Mouse (Mus musculus) lung, adult 2 months (tissue): ENCODE measurements around the gene Ankra2. TPM values are rescaled to one million over a fixed set of nuclear protein-coding genes. Genes with fewer than 3 reads are reported as not detected.

Experiments
- DNase-seq: peaks from one replicate; pipeline ENCODE4 v3.0.0; 2022
- H3K4me1 ChIP-seq: fragments of 200-500 bp; 2 replicates; pipeline ENCODE4 v1.6.1; 2011; ENCODE audit warnings: low read length; ENCODE audit not compliant: control insufficient read depth, insufficient read depth
- H3K4me3 ChIP-seq: fragments of 200-500 bp; replicated peaks from 2 replicates; pipeline ENCODE3; 2011; ENCODE audit warnings: low read depth, mild to moderate bottlenecking, control low read depth, low read length; ENCODE audit errors: extremely low read depth
- CTCF ChIP-seq: fragments of 200-500 bp; IDR thresholded peaks from 2 replicates; pipeline ENCODE4 v1.5.1; 2011; ENCODE audit warnings: mild to moderate bottlenecking, low read length, control low read depth; ENCODE audit not compliant: insufficient read depth
- POLR2A ChIP-seq: fragments of 200-500 bp; IDR thresholded peaks from 2 replicates; pipeline ENCODE4 v1.6.1; 2011; ENCODE audit warnings: low read depth, mild to moderate bottlenecking, control low read depth, low read length, borderline replicate concordance; ENCODE audit errors: extremely low read depth
- WGBS: fragments of 180-500 bp; shearing (Covaris S2); methylation state at CpG from one replicate; pipeline ENCODE4 v1.1.7; 2018; 5-methylcytosine and 5-hydroxymethylcytosine counted together
- polyA plus RNA-seq: library from polyadenylated mRNA; depleted of rRNA; stranded (reverse); fragments of >200 nt; gene quantifications from 2 replicates; pipeline ENCODE4 v1.2.3, GENCODE M21; 2012

The Ankra2 gene
- polyA plus RNA-seq, 1 experiment = 11.8 TPM

DNA sequence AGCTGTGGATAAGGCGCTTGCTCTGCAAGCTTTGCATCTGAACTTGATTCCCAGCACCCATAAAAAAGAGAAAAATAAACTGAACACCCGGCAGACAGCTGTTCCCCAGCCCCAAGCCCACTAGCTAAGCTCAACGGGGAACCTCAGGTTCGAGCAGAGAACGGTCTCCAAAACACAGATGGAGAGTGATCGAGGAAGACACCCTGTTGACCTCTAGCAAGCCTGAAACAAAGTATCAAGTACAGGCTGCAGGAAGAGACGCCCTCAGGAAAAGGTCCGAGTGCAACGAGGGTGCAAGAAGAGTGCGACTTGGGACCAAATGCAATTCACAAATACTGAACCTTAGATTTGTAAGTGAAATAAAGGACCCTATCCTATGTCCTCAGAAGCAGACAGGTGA, 13.3 kb upstream of the Ankra2 start:
- no peak for TF ChIP-seq CTCF
- TF ChIP-seq POLR2A = no peak
- Histone ChIP-seq H3K4me3 (no peak overlapping the region), H3K4me1 (no peaks in the 10 kb centered on the region)
- WGBS = 88% methylated on average over 10 of the region's 10 CpGs
- no peak for DNase-seq

DNA sequence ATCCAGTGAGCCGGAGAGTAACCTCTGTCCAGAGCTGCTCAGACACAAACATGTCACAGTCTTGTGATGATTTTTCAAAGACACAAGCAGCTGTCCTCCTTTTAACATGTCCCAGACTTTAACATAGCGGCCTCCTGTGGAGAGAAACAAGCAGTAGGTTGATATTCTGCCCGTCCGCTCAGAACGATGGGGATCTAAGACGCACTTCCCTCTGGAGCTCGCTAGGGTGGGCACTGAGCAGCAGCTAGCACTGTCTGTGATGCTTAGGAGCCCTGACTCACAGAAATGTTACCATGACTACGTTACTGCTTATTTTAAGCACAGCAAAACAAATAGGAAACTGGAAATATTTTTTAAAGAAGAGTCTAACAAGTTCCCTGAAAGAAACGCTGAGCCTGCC, 8.0 kb upstream of the Ankra2 start:
- no peak for DNase-seq
- Histone ChIP-seq H3K4me3 (no peak overlapping the region), H3K4me1 (no peaks in the 10 kb centered on the region)
- TF ChIP-seq CTCF = no peak
- TF ChIP-seq POLR2A = no peak
- 76% methylated on average over 9 of the region's 9 CpGs for WGBS

DNA sequence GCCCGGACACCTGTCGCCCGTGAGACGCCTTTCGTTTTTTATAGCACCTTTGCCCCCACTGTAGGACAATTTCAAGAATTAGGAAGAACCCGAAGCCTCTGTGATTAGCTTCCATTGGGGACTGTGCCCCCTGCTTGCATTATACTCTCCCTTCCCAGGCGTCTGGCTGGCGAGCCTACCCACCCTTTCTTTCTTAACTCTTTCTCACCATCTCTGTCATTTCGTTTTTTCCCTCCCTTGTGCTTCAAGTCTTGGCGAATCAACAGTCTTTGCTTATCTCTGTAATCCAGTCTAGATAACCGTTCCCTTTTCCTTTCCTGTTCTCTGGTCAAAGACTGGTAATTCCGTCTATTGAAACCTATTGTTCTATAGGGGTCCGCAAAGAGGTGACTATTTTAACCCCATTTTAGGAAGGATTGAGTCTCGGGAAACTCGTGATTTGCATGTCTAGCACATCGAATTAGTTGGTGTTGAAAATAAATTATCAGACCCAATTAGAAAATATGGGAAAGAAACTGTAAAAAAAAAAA, 649 bp downstream of the Ankra2 start:
- TF ChIP-seq CTCF (no peak), POLR2A (no peak)
- 1% methylated on average over 16 of the region's 16 CpGs for WGBS
- no peak for DNase-seq
- Histone ChIP-seq H3K4me1 (peaks cover 11% of the 10 kb centered on the region), H3K4me3 (peak overlapping the region; percentile 68)

DNA sequence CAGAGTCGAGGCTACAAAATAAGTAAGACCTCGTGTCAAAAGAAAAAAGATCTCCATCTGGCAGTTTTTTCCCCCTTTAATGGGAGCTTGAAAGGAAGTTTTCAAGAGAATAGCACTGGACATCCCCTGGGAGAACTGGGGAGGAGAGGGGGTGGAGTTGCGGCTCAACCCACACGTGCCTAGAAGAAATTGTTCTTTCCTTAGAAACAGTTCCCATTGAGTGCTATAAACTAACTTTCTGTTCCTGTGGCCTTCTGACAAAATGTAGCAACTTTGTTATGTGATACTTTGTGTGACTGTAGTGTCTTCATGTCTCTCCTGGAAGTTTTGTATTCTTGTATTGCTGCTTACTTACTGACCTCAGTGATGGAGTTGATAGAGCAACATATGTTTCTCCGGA, 1.2 kb downstream of the Ankra2 start:
- no peak overlapping the region for H3K4me3 ChIP-seq
- no peak for DNase-seq
- no peak for TF ChIP-seq CTCF
- TF ChIP-seq POLR2A = no peak
- 30% methylated on average over 5 of the region's 5 CpGs for WGBS
- H3K4me1 ChIP-seq = peaks cover 11% of the 10 kb centered on the region

DNA sequence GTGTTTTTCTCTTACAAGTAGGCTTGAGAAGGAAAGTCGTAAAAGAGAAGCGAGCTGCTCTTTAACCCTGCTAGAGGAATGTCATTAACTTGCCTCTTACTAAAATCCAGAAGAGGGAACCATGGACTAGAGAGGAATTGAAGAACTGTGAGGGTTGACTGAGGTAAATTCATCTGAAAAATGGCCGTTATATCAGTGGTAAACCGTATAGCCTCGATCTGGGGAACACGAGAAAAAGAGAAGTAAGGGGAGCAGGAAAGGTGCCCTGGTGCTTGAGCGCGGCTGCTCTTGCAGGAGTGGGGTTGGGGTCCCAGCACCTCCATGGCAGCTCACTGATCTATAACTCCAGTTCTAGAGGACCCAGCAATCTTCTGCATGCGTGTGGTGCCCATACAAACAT, 11.1 kb downstream of the Ankra2 start:
- Histone ChIP-seq H3K4me3 (no peak overlapping the region), H3K4me1 (no peaks in the 10 kb centered on the region)
- no peak for DNase-seq
- 91% methylated on average over 9 of the region's 9 CpGs for WGBS
- TF ChIP-seq CTCF (no peak), POLR2A (no peak)

DNA sequence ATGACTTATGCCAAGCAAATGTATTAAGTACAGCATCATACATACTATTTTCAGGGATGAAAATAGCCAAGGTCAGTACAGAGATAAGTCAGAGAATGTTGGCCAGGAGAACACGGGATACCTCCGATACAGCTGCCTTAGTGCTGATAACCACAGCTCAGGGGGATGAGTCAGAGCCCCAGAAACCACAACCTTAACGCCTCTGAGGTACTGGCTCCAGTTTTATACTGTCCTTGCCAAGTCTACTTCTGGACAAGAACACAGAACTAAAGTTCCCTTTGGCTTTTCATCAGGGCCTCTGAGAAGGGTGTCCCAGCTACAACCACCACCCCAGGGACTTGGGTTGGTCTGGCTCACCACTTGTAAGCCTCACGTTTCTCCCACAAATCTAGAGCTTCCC, 12.8 kb downstream of the Ankra2 start:
- Histone ChIP-seq H3K4me1 (no peaks in the 10 kb centered on the region), H3K4me3 (no peak overlapping the region)
- no peak for TF ChIP-seq CTCF
- TF ChIP-seq POLR2A = no peak
- DNase-seq = no peak
- WGBS = 73% methylated on average over 4 of the region's 4 CpGs

DNA sequence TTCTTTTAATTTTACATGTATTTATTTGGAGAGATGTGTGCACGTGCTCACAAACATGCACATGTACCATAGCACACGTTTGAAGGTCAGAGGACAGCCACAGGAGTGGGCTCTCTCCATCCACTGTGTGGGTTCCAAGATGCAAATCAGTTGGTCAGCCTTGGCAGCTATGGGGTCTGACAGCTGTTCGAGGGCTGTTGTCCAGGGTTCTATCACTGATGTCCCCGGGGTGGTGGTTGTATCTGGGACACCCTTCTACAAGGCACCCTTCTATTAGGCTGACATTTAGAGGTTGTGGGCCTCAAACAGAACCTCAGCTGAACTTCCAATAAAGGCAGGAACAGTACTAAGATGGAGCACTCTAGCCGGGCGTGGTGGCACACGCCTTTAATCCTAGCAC, 13.4 kb downstream of the Ankra2 start:
- no peak for DNase-seq
- no peak overlapping the region for H3K4me3 ChIP-seq
- H3K4me1 ChIP-seq = no peaks in the 10 kb centered on the region
- TF ChIP-seq CTCF (no peak), POLR2A (no peak)
- WGBS = 82% methylated on average over 7 of the region's 7 CpGs

DNA sequence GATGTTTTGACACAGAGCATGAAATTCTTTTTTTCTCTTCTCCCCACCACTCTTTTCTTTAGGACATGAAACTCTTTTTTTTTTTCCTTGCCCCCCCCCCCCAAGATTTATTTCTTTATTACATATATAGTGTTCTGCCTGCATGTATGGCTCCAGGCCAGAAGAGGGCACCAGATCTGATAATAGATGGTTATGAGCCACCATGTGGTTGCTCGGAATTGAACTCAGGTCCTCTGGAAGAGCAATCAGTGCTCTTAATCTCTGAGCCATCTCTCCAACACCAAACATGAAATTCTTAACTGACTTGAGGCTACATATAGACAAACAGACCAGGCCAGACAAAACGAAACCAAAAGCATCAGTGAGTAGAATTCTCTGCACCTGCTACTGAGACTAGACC, 14.6 kb downstream of the Ankra2 start:
- Histone ChIP-seq H3K4me1 (no peaks in the 10 kb centered on the region), H3K4me3 (no peak overlapping the region)
- 95% methylated on average over 2 of the region's 2 CpGs for WGBS
- no peak for DNase-seq
- no peak for TF ChIP-seq CTCF

DNA sequence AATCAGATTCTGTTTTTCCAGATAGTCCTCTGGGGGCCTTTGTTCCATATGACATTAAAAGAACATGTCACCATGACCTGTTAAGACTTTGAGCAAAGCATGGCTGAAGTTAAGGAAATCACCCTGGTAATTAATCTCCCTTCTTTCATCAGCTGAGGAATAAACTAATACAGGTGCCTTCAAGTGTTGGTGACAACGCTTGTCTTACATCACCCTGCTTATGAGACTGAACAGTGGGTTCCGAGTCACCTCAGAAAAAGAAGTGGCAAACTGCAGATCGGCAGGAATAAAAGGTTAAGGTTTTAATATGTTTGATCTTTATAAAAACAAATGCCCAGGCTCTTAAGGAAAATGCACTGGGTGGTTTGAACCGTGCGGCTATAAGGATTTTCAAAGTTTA, 16.8 kb downstream of the Ankra2 start, which contains the start of gene Gm21976:
TSS of gene Gm21976 (plus strand) at position 202 of the 400 bp plus-strand sequence.
- no peak for DNase-seq
- 75% methylated on average over 5 of the region's 5 CpGs for WGBS
- no peak for TF ChIP-seq CTCF
- no peak for TF ChIP-seq POLR2A

DNA sequence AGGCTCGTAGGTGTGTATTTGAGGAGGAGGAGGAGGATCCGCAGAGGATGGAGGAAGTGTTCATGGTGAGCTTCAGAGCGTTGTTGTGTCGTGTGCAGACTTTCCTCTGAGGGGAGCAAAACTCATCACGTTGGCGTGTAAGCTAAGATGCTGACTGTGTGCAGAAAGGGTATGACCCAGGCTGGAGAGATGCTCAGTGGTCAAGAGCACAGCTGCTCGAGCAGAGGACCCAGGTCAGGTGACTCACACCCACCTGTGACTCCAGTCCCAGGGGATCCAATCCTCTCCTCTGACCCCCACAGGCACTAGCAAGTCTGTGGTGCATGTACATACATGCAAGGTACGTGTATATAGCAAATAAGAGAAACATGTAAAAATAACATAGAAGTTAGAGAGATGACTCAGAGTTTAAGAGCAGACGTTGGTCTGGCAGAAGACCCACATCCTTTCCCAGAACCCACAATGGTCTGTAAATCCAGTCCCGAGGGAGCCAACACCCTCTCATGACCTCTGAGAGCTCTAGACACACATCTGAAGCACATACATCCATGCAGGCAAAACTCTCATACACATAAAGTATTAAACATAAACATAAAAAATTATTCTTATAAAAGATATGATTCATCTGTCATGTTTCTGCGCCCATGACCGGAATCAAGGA, 18.2 kb downstream of the Ankra2 start:
- H3K4me3 ChIP-seq = no peak overlapping the region
- no peaks in the 10 kb centered on the region for H3K4me1 ChIP-seq
- TF ChIP-seq POLR2A (no peak), CTCF (no peak)
- no peak for DNase-seq
- WGBS = 64% methylated on average over 12 of the region's 12 CpGs

More for the DNA sequence above, 16.8 kb downstream of the Ankra2 start, which contains the start of gene Gm21976:
- Histone ChIP-seq H3K4me3 (no peak within 1 kb of the TSS), H3K4me1 (no peaks in the 10 kb centered on the region)

DNA sequence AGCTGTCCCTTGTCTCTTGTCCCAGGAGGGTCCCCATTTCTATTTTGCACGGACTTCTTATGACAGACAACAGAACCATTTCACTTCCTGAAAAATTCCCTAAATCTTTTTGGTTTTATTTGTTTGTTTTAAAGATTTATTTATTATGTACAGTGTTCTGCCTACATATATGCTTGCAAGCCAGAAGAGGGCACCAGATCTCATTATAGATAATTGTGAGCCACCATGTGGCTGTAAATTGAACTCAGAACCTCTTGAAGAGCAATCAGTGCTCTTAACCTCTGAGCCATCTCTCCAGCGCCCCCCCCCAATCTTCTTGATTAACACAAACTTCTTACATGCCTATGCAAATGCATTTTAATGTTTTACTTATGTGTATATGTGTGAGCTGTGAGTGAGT, 27.8 kb downstream of the Ankra2 start:
- TF ChIP-seq POLR2A = no peak
- TF ChIP-seq CTCF = no peak
- no peak for DNase-seq
- Histone ChIP-seq H3K4me1 (no peaks in the 10 kb centered on the region), H3K4me3 (no peak overlapping the region)
- WGBS = 37% methylated on average over 2 of the region's 2 CpGs
